Mouse (Mus musculus): Measurements from ENCODE around the gene Trappc4. TPM values are rescaled to one million over a fixed set of nuclear protein-coding genes. Genes with fewer than 3 reads are reported as not detected.
A peak's percentile ranks its signal among the peaks of the same experiment; 100 is the strongest.
"Not testable (repeated sequence)": the region's sequence is repeated elsewhere in the genome, so short reads cannot be mapped to it uniquely, and the experiment has no call there.

Trappc4 gene
- total RNA-seq (2021): 10 to 100 TPM; 13.2 to 16.1 TPM
- long read RNA-seq, experiment 1, transcript Trappc4-201 (5 exons, 1,220 nt): major isoform, 16 of 22 reads
- long read RNA-seq, experiment 1, partial matches to known transcripts: 0 of 22 reads
- long read RNA-seq, experiment 1, other reads (novel, unspliced or antisense): 2 of 22 reads
- long read RNA-seq, experiment 2, transcript Trappc4-201 (5 exons, 1,220 nt): major isoform, 21 of 26 reads
- long read RNA-seq, experiment 2, partial matches to known transcripts: 0 of 26 reads
- long read RNA-seq, experiment 2, other reads (novel, unspliced or antisense): 3 of 26 reads

DNA sequence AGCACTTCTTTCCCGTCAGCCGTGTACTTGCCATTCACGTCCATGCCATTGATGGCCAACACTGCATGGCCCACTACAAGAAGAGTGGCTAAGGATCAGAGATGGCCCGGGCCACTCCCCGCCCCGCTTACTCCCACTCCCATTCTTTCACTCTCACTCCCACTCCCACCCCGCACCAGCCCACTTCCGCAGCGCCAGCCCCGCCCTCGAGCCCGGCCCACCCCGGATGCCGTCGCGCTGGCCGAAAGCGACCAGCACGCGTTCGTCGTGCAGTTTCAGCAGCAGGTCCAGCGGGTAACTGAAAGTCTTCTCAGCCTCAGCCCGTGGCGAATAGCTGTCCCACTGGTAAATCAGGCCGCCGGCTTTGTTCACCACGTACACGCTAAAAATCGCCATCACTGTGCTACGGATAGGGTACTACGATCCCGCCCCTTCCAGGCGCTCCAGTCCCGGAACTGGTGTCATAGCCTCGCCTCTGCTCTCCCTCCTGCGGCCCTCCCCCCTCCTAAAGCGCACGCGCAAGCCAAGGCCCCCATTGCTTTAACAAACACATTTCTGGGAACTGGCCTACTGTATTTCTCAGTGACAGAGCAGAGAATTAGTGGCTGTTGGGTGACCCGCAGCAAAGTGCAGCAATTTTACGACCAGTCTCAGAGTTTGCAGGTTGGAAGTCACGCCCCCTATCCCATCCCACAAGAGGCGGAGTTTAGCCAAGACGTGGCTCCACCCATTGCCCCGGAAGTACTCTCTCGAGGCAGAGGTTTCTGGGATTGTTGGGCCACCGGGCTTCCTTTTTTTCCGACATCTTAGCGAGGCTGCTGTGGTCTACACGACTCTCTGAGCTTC is at the start of gene Trappc4, which contains the start of gene Rps25:
Trappc4 (minus strand) TSS at position 695 of the 846 bp plus-strand sequence.
Rps25 (plus strand) TSS at position 234 of the 846 bp plus-strand sequence.
- intact Hi-C loops (cut with DNase I): no loop called here
- peak; percentile 88 for DNase-seq

- no peak for DNase-seq
- intact Hi-C loops (cut with DNase I): loop anchor here (1.0 to 2.0 kb wide), 3 partner anchors 20 to 198 kb away; no protein-coding TSS in a partner anchor
These were observed 47.5 kb upstream of the Trappc4 start, which contains the start of gene Upk2 for GRCm38 (mm10) chr9:44454891-44455220. Gene Upk2, minus strand, starts transcription at chr9:44454976.

DNA sequence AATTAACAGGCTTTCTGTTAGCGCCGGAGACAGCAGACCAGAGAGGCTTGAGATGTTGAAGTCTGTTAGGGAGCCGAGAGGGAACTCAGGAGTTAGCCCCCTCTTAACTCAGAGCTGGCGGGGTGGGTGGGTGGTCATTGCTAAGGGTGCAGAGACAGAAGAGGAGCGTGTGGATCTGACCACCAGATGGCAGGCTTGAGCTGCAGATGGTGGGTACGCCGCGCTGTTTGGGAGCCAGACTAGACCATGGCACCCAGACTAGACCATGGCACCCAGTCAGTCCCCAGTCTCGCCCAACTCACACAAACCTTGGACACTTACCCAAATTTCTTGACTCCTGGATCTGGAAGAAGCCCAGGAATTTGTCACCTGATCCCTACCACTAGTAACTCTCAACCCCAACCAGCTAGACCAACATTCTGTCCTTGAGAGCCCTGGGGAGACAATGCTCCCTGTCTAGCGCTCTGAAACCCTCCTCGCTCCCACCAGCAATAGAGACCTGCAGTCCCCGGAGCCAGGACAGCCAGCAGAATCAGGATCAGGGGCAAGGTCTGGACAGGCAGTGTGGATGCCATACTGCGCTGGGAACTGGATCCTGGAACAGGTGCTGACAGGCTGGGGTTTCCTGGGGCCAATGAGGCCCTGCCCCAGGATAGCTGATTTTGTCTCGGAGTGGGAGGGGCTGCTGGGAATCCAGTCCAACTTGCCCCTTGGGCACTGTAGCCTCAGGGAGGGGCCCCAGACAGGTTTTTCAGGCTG is 46.9 kb upstream of the Trappc4 start:
- intact Hi-C loops (cut with DNase I): loop anchor here (1.0 to 2.0 kb wide), 3 partner anchors 20 to 199 kb away; no protein-coding TSS in a partner anchor
- DNase-seq: peak; percentile 78 to 84

DNA sequence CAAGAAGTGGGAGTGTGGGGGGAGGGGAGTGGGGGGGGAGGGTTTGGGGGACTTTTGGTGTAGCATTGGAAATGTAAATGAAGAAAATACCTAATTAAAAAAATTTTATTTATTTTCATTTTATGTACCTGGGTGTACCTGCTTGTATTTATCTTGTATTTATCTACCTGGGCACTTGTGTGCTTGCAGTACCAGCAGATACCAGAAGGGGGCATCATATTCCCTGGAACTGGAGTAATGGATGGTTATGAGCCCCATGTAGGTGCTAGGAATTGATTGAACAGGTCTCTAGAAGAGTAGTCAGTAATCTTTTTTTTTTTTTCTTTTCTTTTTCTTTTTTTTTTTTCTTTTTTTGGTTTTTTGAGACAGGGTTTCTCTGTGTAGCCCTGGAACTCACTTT is 43.0 kb upstream of the Trappc4 start:
- no peak for DNase-seq
- intact Hi-C loops (cut with DNase I): no loop called here

DNA sequence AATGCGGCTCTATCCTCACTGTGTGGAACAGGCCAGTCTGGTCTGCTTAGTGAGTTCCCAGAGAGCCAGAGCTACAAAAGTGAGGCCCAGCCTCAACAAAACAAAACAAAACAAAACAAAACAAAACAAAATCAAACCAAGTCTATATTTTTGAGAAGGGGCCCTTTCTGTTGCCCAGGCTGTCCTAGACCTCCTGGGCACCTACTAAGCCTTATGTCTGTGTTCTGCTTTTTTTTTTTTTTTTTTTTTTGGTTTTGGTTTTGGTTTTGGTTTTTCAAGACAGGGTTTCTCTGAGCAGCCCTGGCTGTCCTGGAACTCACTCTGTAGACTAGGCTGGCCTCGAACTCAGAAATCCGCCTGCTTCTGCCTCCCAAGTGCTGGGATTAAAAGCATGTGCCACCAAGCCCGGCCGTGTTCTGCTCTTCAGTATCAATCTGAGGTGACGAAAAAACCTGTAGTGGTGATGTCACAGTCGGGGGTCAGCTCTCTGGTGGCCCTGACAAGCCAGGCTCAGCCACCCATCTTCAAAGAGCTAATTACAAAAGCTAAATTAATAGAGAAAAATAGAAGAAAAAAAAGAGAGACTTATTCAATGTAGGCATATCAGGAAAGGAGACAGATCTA is 37.1 kb upstream of the Trappc4 start:
- intact Hi-C loops (cut with DNase I): not testable (repeated sequence)

GRCm38 (mm10) chr9:44440961-44441360 is 33.6 kb upstream of the Trappc4 start, which contains the start of gene Foxr1:
Gene Foxr1, minus strand, starts transcription at chr9:44441136.
- no peak for DNase-seq
- intact Hi-C loops (cut with DNase I): no loop called here

More for the DNA sequence above, 37.1 kb upstream of the Trappc4 start:
- DNase-seq: not testable (repeated sequence)

DNA sequence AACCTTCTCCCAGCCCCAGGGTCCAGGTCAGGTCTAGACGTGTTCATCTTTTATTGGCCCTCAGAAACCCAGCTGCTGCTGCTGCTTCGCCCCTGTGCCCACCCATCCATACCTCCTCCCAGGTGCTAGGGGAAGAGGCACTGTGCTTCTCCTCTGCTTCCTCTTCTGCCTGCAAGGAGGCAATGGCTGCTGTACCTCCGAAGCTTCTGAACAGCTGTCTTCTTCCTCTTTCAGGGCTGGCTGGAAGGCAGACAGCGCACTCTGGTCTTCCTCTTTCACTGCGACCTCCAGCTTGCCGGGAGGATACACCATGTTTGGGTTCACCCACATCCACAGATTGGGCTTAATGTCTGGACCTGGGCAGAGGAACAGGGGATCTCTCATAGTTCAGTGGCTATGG is 28.3 kb upstream of the Trappc4 start:
- DNase-seq: no peak
- intact Hi-C loops (cut with DNase I): no loop called here

GRCm38 (mm10) chr9:44432577-44433185 is 25.3 kb upstream of the Trappc4 start:
- intact Hi-C loops (cut with DNase I): no loop called here
- DNase-seq: no peak

DNA sequence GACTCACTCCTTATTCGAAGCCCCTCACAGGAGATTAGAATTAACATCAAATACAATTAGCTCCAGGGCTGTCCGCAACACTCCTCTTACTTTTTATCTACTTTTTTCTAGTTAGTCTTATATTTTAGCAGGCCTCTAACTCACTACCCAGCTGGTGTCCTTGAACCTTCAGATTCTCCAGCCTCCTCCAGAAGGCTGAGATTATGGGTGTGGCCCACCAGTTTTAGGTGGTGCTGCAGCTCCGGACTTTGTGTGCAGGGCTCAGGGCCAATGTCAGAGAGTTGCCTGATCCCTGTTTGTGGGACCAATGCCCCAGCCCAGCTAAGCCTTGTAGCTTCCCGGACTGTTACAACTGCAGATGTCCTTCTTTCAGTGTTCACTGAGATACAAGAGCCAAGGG is 16.2 kb upstream of the Trappc4 start:
- DNase-seq: no peak
- intact Hi-C loops (cut with DNase I): no loop called here

DNA sequence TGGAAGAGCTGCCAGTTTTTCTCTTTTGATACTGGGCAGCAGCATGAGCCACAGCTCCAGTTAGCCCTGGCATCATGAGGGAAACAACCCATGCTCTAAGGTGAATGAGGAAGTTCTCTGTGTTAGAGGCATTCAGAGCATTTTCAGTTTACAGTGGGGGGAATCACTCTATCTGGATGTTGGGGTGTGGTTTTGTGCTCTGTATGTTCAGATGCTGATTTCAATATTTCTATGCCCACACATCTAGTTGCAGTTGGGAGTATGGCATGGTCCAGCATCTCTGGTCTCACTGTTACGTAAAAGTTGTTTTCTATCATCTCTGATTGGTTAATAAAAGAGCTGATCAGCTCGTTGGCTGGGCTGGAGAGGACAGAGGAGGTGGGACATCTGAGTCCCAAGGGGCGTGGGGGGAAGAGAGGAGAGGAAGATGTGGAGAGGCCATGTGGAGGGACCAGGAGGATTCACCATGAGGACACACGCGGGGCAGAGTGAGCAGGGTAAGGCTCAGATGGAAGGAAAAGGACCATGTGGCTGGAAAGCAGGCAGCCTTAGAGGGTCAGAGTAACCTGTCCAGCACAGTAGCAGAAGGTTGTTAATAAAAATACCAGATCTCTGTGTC is 13.0 kb upstream of the Trappc4 start:
- no peak for DNase-seq
- intact Hi-C loops (cut with DNase I): no loop called here

GRCm38 (mm10) chr9:44419730-44420129 is 12.3 kb upstream of the Trappc4 start:
- DNase-seq; intact Hi-C loops (cut with DNase I): not testable (repeated sequence)

DNA sequence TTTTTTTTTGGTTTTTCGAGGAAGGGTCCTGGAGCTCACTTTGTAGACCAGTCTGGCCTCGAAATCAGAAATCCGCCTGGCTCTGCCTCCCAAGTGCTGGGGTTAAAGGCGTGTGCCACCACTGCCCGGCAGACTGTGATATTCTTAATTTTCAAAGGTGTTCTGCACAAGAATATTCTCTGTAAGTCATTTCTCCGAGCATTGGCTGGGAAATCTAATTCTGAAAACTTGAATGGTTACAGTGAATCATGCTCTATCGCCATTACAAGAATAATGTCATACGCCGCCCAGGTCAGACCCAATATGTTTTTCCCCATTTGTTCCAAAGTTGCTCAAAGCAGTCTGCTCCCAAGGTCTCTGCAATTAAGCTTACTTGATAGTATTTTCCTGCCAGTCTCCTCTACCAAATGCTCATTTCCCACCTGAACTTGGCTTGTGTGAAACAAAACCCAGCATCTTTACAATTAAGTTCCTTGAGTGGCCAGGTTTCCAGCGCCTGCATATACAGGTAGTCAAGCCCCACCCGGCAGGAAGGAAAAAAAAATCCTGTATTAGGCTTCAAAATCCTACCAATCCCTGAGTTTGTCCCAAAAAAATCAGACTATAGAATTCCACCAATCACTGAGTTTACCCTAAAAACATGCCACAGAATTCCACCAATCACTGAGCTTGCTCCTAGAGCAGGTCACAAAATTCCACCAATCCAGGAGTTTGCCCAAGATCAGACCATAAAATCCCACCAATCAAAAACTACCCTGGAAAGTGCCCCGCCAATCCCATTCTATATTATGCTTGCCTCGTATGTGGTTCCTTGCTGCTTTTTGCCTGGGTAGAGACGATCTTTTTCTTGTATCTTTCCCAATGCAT is 11.4 kb upstream of the Trappc4 start, which contains the start of gene Ccdc84:
Ccdc84 (minus strand) TSS at position 51 of the 867 bp plus-strand sequence.
- intact Hi-C loops (cut with DNase I): no loop called here
- no peak for DNase-seq

GRCm38 (mm10) chr9:44417892-44418363 is 10.5 kb upstream of the Trappc4 start:
- intact Hi-C loops (cut with DNase I): no loop called here
- peak; percentile 94 to 95 for DNase-seq

- intact Hi-C loops (cut with DNase I): no loop called here
- DNase-seq: no peak
These were observed 9.9 kb upstream of the Trappc4 start for GRCm38 (mm10) chr9:44417156-44417891.

GRCm38 (mm10) chr9:44412781-44413180 is 5.4 kb upstream of the Trappc4 start:
- intact Hi-C loops (cut with DNase I): no loop called here
- no peak for DNase-seq

DNA sequence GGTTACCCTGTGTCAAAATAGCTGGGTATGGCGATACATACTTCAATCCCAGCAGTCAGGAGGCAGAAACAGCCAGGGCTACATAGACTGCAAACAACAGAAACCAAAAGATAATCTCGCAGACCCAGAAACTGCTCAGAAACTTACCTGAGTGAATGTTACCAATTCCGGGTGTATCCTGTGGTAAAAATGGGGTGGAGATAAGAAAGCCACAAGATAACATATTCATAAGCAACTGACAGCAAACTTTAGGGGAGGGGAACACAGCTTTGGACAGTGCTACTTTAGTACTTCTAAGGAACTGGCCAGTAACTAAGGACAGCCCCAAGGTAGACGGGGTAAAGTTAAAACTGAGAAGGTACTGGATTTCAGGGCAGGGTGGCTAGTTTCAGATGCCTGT is 4.9 kb upstream of the Trappc4 start:
- intact Hi-C loops (cut with DNase I): no loop called here
- no peak for DNase-seq

- intact Hi-C loops (cut with DNase I): no loop called here
- no peak for DNase-seq
These were observed 4.3 kb upstream of the Trappc4 start for GRCm38 (mm10) chr9:44411601-44412130.

Measured in gastrocnemius, postnatal 36 days (tissue).